In the genomic region with DNA sequence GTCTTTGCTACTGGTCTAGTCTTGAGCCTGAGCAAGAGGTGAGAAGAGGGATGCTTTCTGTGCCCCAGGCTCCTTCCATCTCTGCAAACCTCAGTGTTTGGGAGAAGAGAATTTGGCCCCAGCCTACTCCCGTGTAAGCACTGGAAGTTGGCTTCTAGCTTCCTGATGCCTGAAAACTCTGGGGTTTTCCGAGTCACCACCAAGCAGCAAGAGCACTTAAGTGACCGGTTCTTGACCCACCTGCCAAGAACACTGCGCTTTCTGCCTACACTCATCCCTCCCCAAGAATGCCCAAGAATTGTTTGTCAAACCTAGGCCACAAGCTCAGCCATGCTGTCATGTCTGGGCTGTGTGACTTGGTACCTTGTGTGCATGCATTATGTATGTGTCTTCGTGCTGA, we compare ENCODE assay signal across 15 mouse cellular contexts. TPM values are rescaled to one million over a fixed set of nuclear protein-coding genes. Genes with fewer than 3 reads are reported as not detected.
DNase-seq lines count a peak whose midpoint lies in the region; ATAC-seq lines count a peak whose summit lies in the region.
"Had no signal": no experiment of that assay in that cellular context is flagged by ENCODE, and none has a peak within 500 bp of the region (broad histone marks: within the 10 kb centered on the region; RNA-seq: fewer than 3 reads in every experiment).

No protein-coding gene starts in this region.

- no peaks in the 10 kb centered on the region for H3K9me3 ChIP-seq in heart, embryonic 11.5 days (replicated peaks; ENCODE audit: control insufficient read depth, low read length)
- no peaks in the 10 kb centered on the region for H3K9me3 ChIP-seq in heart, embryonic 12.5 days (replicated peaks)
- no peaks in the 10 kb centered on the region for H3K9me3 ChIP-seq in midbrain, embryonic 10.5 days (replicated peaks)
- H3K9me3 ChIP-seq in midbrain, embryonic 16.5 days (replicated peaks; ENCODE audit: control insufficient read depth, low read length, poor library complexity, severe bottlenecking) = no peaks in the 10 kb centered on the region
- no peaks in the 10 kb centered on the region for H3K9me3 ChIP-seq in limb, embryonic 11.5 days (ENCODE audit: control insufficient read depth, low read length)
- H3K9me3 ChIP-seq: G1E; heart, embryonic 13.5 days had no signal

- H3K4me3 ChIP-seq in heart, embryonic 11.5 days (ENCODE audit: low read depth, low read length) = no peak overlapping the region
- no peak overlapping the region for H3K4me3 ChIP-seq in heart, embryonic 12.5 days
- H3K4me3 ChIP-seq in midbrain, embryonic 10.5 days = peak overlapping the region; percentile 90
- no peak overlapping the region for H3K4me3 ChIP-seq in midbrain, embryonic 16.5 days (ENCODE audit: low read depth, low read length)
- peak overlapping the region; percentile 95 for H3K4me3 ChIP-seq in limb, embryonic 11.5 days (ENCODE audit: low read depth, low read length)
- H3K4me3 ChIP-seq: heart, embryonic 13.5 days had no signal

- H3K9ac ChIP-seq in heart, embryonic 11.5 days (ENCODE audit: low read depth, low read length) = no peak overlapping the region
- no peak overlapping the region for H3K9ac ChIP-seq in heart, embryonic 12.5 days
- H3K9ac ChIP-seq in midbrain, embryonic 16.5 days (ENCODE audit: low read depth, low read length) = no peak overlapping the region
- H3K9ac ChIP-seq in limb, embryonic 11.5 days (ENCODE audit: low read length) = peak overlapping the region; percentile 99
- H3K9ac ChIP-seq: heart, embryonic 13.5 days had no signal

- peaks cover 4% of the 10 kb centered on the region for H3K36me3 ChIP-seq in heart, embryonic 11.5 days (ENCODE audit: control insufficient read depth, insufficient read depth, low read length)
- H3K36me3 ChIP-seq in heart, embryonic 12.5 days = peaks cover 29% of the 10 kb centered on the region
- H3K36me3 ChIP-seq in midbrain, embryonic 10.5 days = peaks cover 37% of the 10 kb centered on the region
- H3K36me3 ChIP-seq in midbrain, embryonic 16.5 days (ENCODE audit: control insufficient read depth, insufficient read depth, low read length) = peaks cover 17% of the 10 kb centered on the region
- peaks cover 16% of the 10 kb centered on the region; the same call in 1 of the 2 replicates for H3K36me3 ChIP-seq in limb, embryonic 11.5 days (ENCODE audit: control insufficient read depth, insufficient read depth, low read length)

- H3K4me1 ChIP-seq in heart, embryonic 11.5 days (ENCODE audit: control insufficient read depth, insufficient read depth, low read length) = peaks cover 53% of the 10 kb centered on the region
- H3K4me1 ChIP-seq in heart, embryonic 12.5 days (replicated peaks) = peaks cover 51% of the 10 kb centered on the region
- peaks cover 78% of the 10 kb centered on the region for H3K4me1 ChIP-seq in midbrain, embryonic 10.5 days
- peaks cover 32% of the 10 kb centered on the region for H3K4me1 ChIP-seq in midbrain, embryonic 16.5 days (ENCODE audit: control insufficient read depth, insufficient read depth, low read length)
- peaks cover 58% of the 10 kb centered on the region for H3K4me1 ChIP-seq in limb, embryonic 11.5 days (ENCODE audit: control insufficient read depth, insufficient read depth, low read length)

- 26% methylated on average over 5 of the region's 5 CpGs for WGBS in heart, embryonic 11.5 days (ENCODE audit: insufficient replicate concordance)
- WGBS in heart, embryonic 12.5 days = 32% methylated on average over 5 of the region's 5 CpGs
- 16% methylated on average over 5 of the region's 5 CpGs for WGBS in midbrain, embryonic 10.5 days
- WGBS in midbrain, embryonic 16.5 days = 14% methylated on average over 5 of the region's 5 CpGs
- WGBS in limb, embryonic 11.5 days = 22% methylated on average over 5 of the region's 5 CpGs

- peak overlapping the region; percentile 99 for H3K4me2 ChIP-seq in heart, embryonic 11.5 days
- no peak overlapping the region for H3K4me2 ChIP-seq in heart, embryonic 12.5 days
- H3K4me2 ChIP-seq in midbrain, embryonic 16.5 days (ENCODE audit: low read length) = no peak overlapping the region
- peak overlapping the region; percentile 88 for H3K4me2 ChIP-seq in limb, embryonic 11.5 days (ENCODE audit: low read depth, severe bottlenecking)

- H3K27ac ChIP-seq in heart, embryonic 11.5 days (ENCODE audit: low read depth, low read length) = no peak overlapping the region
- H3K27ac ChIP-seq in heart, embryonic 12.5 days (ENCODE audit: poor library complexity, severe bottlenecking) = no peak overlapping the region
- peak overlapping the region; percentile 94 for H3K27ac ChIP-seq in midbrain, embryonic 10.5 days (replicated peaks)
- no peak overlapping the region for H3K27ac ChIP-seq in midbrain, embryonic 16.5 days (ENCODE audit: low read length)
- peak overlapping the region; percentile 93 for H3K27ac ChIP-seq in limb, embryonic 11.5 days (replicated peaks; ENCODE audit: low read depth, low read length)
- H3K27ac ChIP-seq: heart, embryonic 13.5 days had no signal

- no peak for ATAC-seq in heart, embryonic 11.5 days (replicated peaks; ENCODE audit: insufficient number of reproducible peaks, low FRiP score, low TSS enrichment)
- no peak for ATAC-seq in heart, embryonic 12.5 days (ENCODE audit: insufficient number of reproducible peaks, low FRiP score)
- no peak for ATAC-seq in midbrain, embryonic 16.5 days
- no peak for ATAC-seq in limb, embryonic 11.5 days (ENCODE audit: insufficient number of reproducible peaks, low FRiP score, low TSS enrichment, low read depth)
- ATAC-seq: activated CD4-positive, CD25-positive, alpha-beta regulatory T cell, adult 4 months had no signal

- H3K27me3 ChIP-seq in heart, embryonic 11.5 days (ENCODE audit: control insufficient read depth, insufficient read depth, low read length) = peaks cover 20% of the 10 kb centered on the region
- H3K27me3 ChIP-seq in heart, embryonic 12.5 days (replicated peaks) = peaks cover 39% of the 10 kb centered on the region
- peaks cover 28% of the 10 kb centered on the region for H3K27me3 ChIP-seq in midbrain, embryonic 10.5 days (ENCODE audit: low read depth, poor library complexity, severe bottlenecking)
- H3K27me3 ChIP-seq in midbrain, embryonic 16.5 days (ENCODE audit: control insufficient read depth, insufficient read depth, low read depth, low read length) = no peaks in the 10 kb centered on the region; the same call in 1 of the 2 replicates
- H3K27me3 ChIP-seq in limb, embryonic 11.5 days (ENCODE audit: control insufficient read depth, insufficient read depth, low read length) = no peaks in the 10 kb centered on the region

- no peak for DNase-seq in midbrain, embryonic 10.5 days (ENCODE audit: low spot score)
- DNase-seq in limb, embryonic 11.5 days (ENCODE audit: low spot score) = peak; percentile 44
- no peak for DNase-seq in layer of hippocampus, adult 9-11 months
- no peak for DNase-seq in spleen, postnatal 10 days (ENCODE audit: low spot score in 2 of 2)
- no peak for DNase-seq in cerebellum, postnatal 4 days (ENCODE audit: low spot score in 2 of 2)
- DNase-seq: B cell, adult 2 months; cerebellum, adult 11-12 months; gastrocnemius, postnatal 10 days; right cerebral cortex, postnatal 14 days had no signal

RNA-seq across cellular contexts. Expression of gene Hsd11b2, which starts 2.0 kb away (rescaled TPM):
- 6.4 and 8.2 TPM in 2 replicates for polyA plus RNA-seq in heart, embryonic 11.5 days (2014; fragmentation: Nextera tagmentation; extraction: Ambion mirVana)
- polyA plus RNA-seq in heart, embryonic 12.5 days (2016; fragmentation: Nextera tagmentation; extraction: Ambion mirVana) = 1.7 and 1.9 TPM in 2 replicates
- polyA plus RNA-seq in midbrain, embryonic 10.5 days (2016; fragmentation: Nextera tagmentation; extraction: Ambion mirVana) = 28.8 and 30.2 TPM in 2 replicates
- polyA plus RNA-seq in midbrain, embryonic 16.5 days (2015; fragmentation: Nextera tagmentation; extraction: Ambion mirVana) = 2.7 and 3.6 TPM in 2 replicates
- polyA plus RNA-seq in limb, embryonic 11.5 days (2014; fragmentation: Nextera tagmentation; extraction: Ambion mirVana) = 64.2 and 71.0 TPM in 2 replicates
- polyA plus RNA-seq: activated CD4-positive, CD25-positive, alpha-beta regulatory T cell, adult 4 months; G1E had no signal

RNA-seq across cellular contexts. Expression of gene Zdhhc1, which starts 23.8 kb away (rescaled TPM):
- 15.0 and 17.1 TPM in 2 replicates for polyA plus RNA-seq in heart, embryonic 11.5 days (2014; fragmentation: Nextera tagmentation; extraction: Ambion mirVana)
- 23.1 and 23.3 TPM in 2 replicates for polyA plus RNA-seq in heart, embryonic 12.5 days (2016; fragmentation: Nextera tagmentation; extraction: Ambion mirVana)
- polyA plus RNA-seq in midbrain, embryonic 10.5 days (2016; fragmentation: Nextera tagmentation; extraction: Ambion mirVana) = 18.6 and 24.0 TPM in 2 replicates
- 33.6 and 38.4 TPM in 2 replicates for polyA plus RNA-seq in midbrain, embryonic 16.5 days (2015; fragmentation: Nextera tagmentation; extraction: Ambion mirVana)
- polyA plus RNA-seq in limb, embryonic 11.5 days (2014; fragmentation: Nextera tagmentation; extraction: Ambion mirVana) = 19.6 and 24.0 TPM in 2 replicates

RNA-seq across cellular contexts. Expression of gene Atp6v0d1, which starts 45.3 kb away (rescaled TPM):
- 80.7 and 86.3 TPM in 2 replicates for polyA plus RNA-seq in heart, embryonic 11.5 days (2014; fragmentation: Nextera tagmentation; extraction: Ambion mirVana)
- 51.4 and 52.9 TPM in 2 replicates for polyA plus RNA-seq in heart, embryonic 12.5 days (2016; fragmentation: Nextera tagmentation; extraction: Ambion mirVana)
- 85.4 and 101 TPM in 2 replicates for polyA plus RNA-seq in midbrain, embryonic 10.5 days (2016; fragmentation: Nextera tagmentation; extraction: Ambion mirVana)
- 226 and 244 TPM in 2 replicates for polyA plus RNA-seq in midbrain, embryonic 16.5 days (2015; fragmentation: Nextera tagmentation; extraction: Ambion mirVana)
- polyA plus RNA-seq in limb, embryonic 11.5 days (2014; fragmentation: Nextera tagmentation; extraction: Ambion mirVana) = 71.7 and 81.5 TPM in 2 replicates

RNA-seq across cellular contexts. Expression of gene Tppp3, which starts 49.2 kb away (rescaled TPM):
- 21.0 and 21.1 TPM in 2 replicates for polyA plus RNA-seq in heart, embryonic 11.5 days (2014; fragmentation: Nextera tagmentation; extraction: Ambion mirVana)
- 13.8 and 14.4 TPM in 2 replicates for polyA plus RNA-seq in heart, embryonic 12.5 days (2016; fragmentation: Nextera tagmentation; extraction: Ambion mirVana)
- 94.4 and 100.0 TPM in 2 replicates for polyA plus RNA-seq in midbrain, embryonic 10.5 days (2016; fragmentation: Nextera tagmentation; extraction: Ambion mirVana)
- polyA plus RNA-seq in midbrain, embryonic 16.5 days (2015; fragmentation: Nextera tagmentation; extraction: Ambion mirVana) = 153 and 159 TPM in 2 replicates
- 15.0 and 17.8 TPM in 2 replicates for polyA plus RNA-seq in limb, embryonic 11.5 days (2014; fragmentation: Nextera tagmentation; extraction: Ambion mirVana)
- polyA plus RNA-seq: G1E had no signal

Comparison
In these comparisons a context has a peak if more than half of its experiments do, and no peak if none do; other contexts are left out.
1. H3K27ac ChIP-seq: peak in midbrain, embryonic 10.5 days (single experiment) and limb, embryonic 11.5 days (single experiment); none in heart, embryonic 11.5 days (single experiment), heart, embryonic 12.5 days (single experiment) and midbrain, embryonic 16.5 days (single experiment).
2. H3K4me2 ChIP-seq: peak in heart, embryonic 11.5 days (single experiment) and limb, embryonic 11.5 days (single experiment); none in heart, embryonic 12.5 days (single experiment) and midbrain, embryonic 16.5 days (single experiment).
3. H3K4me3 ChIP-seq: peak in midbrain, embryonic 10.5 days (single experiment) and limb, embryonic 11.5 days (single experiment); none in heart, embryonic 11.5 days (single experiment), heart, embryonic 12.5 days (single experiment) and midbrain, embryonic 16.5 days (single experiment).